ENCODE assay signal across 27 mouse cellular contexts in genomic region chr15:28326985-28327384, GRCm38 (mm10).
DNase-seq lines count a peak whose midpoint lies in the region; ATAC-seq lines count a peak whose summit lies in the region.
"Had no signal": no experiment of that assay in that cellular context is flagged by ENCODE, and none has a peak within 500 bp of the region (broad histone marks: within the 10 kb centered on the region; RNA-seq: fewer than 3 reads in every experiment).

No protein-coding gene starts in this region.

- H3K36me3 ChIP-seq in hindbrain, embryonic 15.5 days: no peaks in the 10 kb centered on the region
- no peaks in the 10 kb centered on the region for H3K36me3 ChIP-seq in hindbrain, embryonic 12.5 days
- no peaks in the 10 kb centered on the region for H3K36me3 ChIP-seq in midbrain, embryonic 12.5 days
- no peaks in the 10 kb centered on the region for H3K36me3 ChIP-seq in midbrain, embryonic 10.5 days
- H3K36me3 ChIP-seq in kidney, embryonic 16.5 days (ENCODE audit: insufficient read depth, low read length): no peaks in the 10 kb centered on the region
- H3K36me3 ChIP-seq: embryonic facial prominence, embryonic 13.5 days; forebrain, embryonic 12.5 days; forebrain, embryonic 15.5 days; G1E; heart, embryonic 13.5 days; intestine, embryonic 15.5 days had no signal

- no peaks in the 10 kb centered on the region for H3K27me3 ChIP-seq in hindbrain, embryonic 15.5 days
- H3K27me3 ChIP-seq in hindbrain, embryonic 12.5 days: no peaks in the 10 kb centered on the region
- H3K27me3 ChIP-seq in midbrain, embryonic 12.5 days: peaks cover 7% of the 10 kb centered on the region; the same call in 1 of the 2 replicates
- H3K27me3 ChIP-seq in midbrain, embryonic 10.5 days (ENCODE audit: low read depth, poor library complexity, severe bottlenecking): no peaks in the 10 kb centered on the region
- H3K27me3 ChIP-seq in kidney, embryonic 16.5 days (ENCODE audit: insufficient read depth, low read length): no peaks in the 10 kb centered on the region
- H3K27me3 ChIP-seq: CH12.LX; embryonic facial prominence, embryonic 13.5 days; forebrain, embryonic 12.5 days; forebrain, embryonic 15.5 days; heart, embryonic 13.5 days; intestine, embryonic 15.5 days had no signal

- DNase-seq in midbrain, embryonic 10.5 days (ENCODE audit: low spot score): no peak
- peak; percentile 32 for DNase-seq in retina, embryonic 14.5 days (ENCODE audit: low spot score)
- DNase-seq in retina, postnatal 1 day: no peak
- DNase-seq: adrenal gland, postnatal 10 days; adrenal gland, postnatal 36 days; B cell, adult 2 months; cerebellum, adult 11 months; cerebellum, adult 2 months; cerebellum, adult 9-11 months; cerebellum, postnatal 25 days; gastrocnemius, postnatal 25 days; heart, adult 18-20 months; heart, postnatal 14 days; heart, postnatal 4 days had no signal

- no peak overlapping the region for H3K4me2 ChIP-seq in hindbrain, embryonic 15.5 days
- no peak overlapping the region for H3K4me2 ChIP-seq in hindbrain, embryonic 12.5 days (replicated peaks)
- no peak overlapping the region for H3K4me2 ChIP-seq in midbrain, embryonic 12.5 days (replicated peaks)
- H3K4me2 ChIP-seq in kidney, embryonic 16.5 days (replicated peaks; ENCODE audit: low read depth, low read length): no peak overlapping the region
- H3K4me2 ChIP-seq: embryonic facial prominence, embryonic 13.5 days; forebrain, embryonic 12.5 days; forebrain, embryonic 15.5 days; heart, embryonic 13.5 days; intestine, embryonic 15.5 days had no signal

- H3K4me1 ChIP-seq in hindbrain, embryonic 15.5 days (replicated peaks): no peaks in the 10 kb centered on the region
- H3K4me1 ChIP-seq in hindbrain, embryonic 12.5 days: no peaks in the 10 kb centered on the region
- H3K4me1 ChIP-seq in midbrain, embryonic 12.5 days: no peaks in the 10 kb centered on the region
- no peaks in the 10 kb centered on the region for H3K4me1 ChIP-seq in midbrain, embryonic 10.5 days
- no peaks in the 10 kb centered on the region for H3K4me1 ChIP-seq in kidney, embryonic 16.5 days (ENCODE audit: insufficient read depth, low read length)
- H3K4me1 ChIP-seq: embryonic facial prominence, embryonic 13.5 days; forebrain, embryonic 12.5 days; forebrain, embryonic 15.5 days; heart, embryonic 13.5 days; intestine, embryonic 15.5 days had no signal

- H3K9me3 ChIP-seq in hindbrain, embryonic 15.5 days: no peaks in the 10 kb centered on the region
- no peaks in the 10 kb centered on the region for H3K9me3 ChIP-seq in hindbrain, embryonic 12.5 days (replicated peaks)
- H3K9me3 ChIP-seq in midbrain, embryonic 12.5 days: no peaks in the 10 kb centered on the region
- H3K9me3 ChIP-seq in midbrain, embryonic 10.5 days (replicated peaks): no peaks in the 10 kb centered on the region
- H3K9me3 ChIP-seq in kidney, embryonic 16.5 days (ENCODE audit: low read length): no peaks in the 10 kb centered on the region
- H3K9me3 ChIP-seq: embryonic facial prominence, embryonic 13.5 days; forebrain, embryonic 12.5 days; forebrain, embryonic 15.5 days; heart, embryonic 13.5 days; intestine, embryonic 15.5 days had no signal

- H3K4me3 ChIP-seq in hindbrain, embryonic 15.5 days: no peak overlapping the region
- H3K4me3 ChIP-seq in hindbrain, embryonic 12.5 days: no peak overlapping the region
- no peak overlapping the region for H3K4me3 ChIP-seq in midbrain, embryonic 12.5 days
- no peak overlapping the region for H3K4me3 ChIP-seq in midbrain, embryonic 10.5 days
- H3K4me3 ChIP-seq in kidney, embryonic 16.5 days (ENCODE audit: low read length): no peak overlapping the region
- H3K4me3 ChIP-seq: embryonic facial prominence, embryonic 13.5 days; erythroblast, embryonic 14.5 days; forebrain, embryonic 12.5 days; forebrain, embryonic 15.5 days; heart, embryonic 13.5 days; intestine, embryonic 15.5 days had no signal

- no peak overlapping the region for H3K9ac ChIP-seq in hindbrain, embryonic 15.5 days
- H3K9ac ChIP-seq in hindbrain, embryonic 12.5 days: no peak overlapping the region
- no peak overlapping the region for H3K9ac ChIP-seq in midbrain, embryonic 12.5 days (replicated peaks)
- no peak overlapping the region for H3K9ac ChIP-seq in kidney, embryonic 16.5 days (replicated peaks; ENCODE audit: low read length)
- H3K9ac ChIP-seq: embryonic facial prominence, embryonic 13.5 days; forebrain, embryonic 12.5 days; forebrain, embryonic 15.5 days; heart, embryonic 13.5 days; intestine, embryonic 15.5 days had no signal

- no peak overlapping the region for H3K27ac ChIP-seq in hindbrain, embryonic 15.5 days (replicated peaks)
- no peak overlapping the region for H3K27ac ChIP-seq in hindbrain, embryonic 12.5 days
- no peak overlapping the region for H3K27ac ChIP-seq in midbrain, embryonic 12.5 days (replicated peaks)
- no peak overlapping the region for H3K27ac ChIP-seq in midbrain, embryonic 10.5 days (replicated peaks)
- no peak overlapping the region for H3K27ac ChIP-seq in kidney, embryonic 16.5 days (ENCODE audit: low read length)
- H3K27ac ChIP-seq: embryonic facial prominence, embryonic 13.5 days; forebrain, embryonic 12.5 days; forebrain, embryonic 15.5 days; heart, embryonic 13.5 days; intestine, embryonic 15.5 days had no signal

- ATAC-seq in hindbrain, embryonic 15.5 days (ENCODE audit: low FRiP score, low read depth): 0 out of 2 replicates have a peak, but pooled peaks have one; percentile 56
- ATAC-seq in hindbrain, embryonic 12.5 days (ENCODE audit: low FRiP score): no peak
- peak; percentile 38; the same call in 1 of the 2 replicates for ATAC-seq in midbrain, embryonic 12.5 days (ENCODE audit: low FRiP score, low read depth)
- no peak for ATAC-seq in kidney, embryonic 16.5 days (ENCODE audit: low FRiP score, low TSS enrichment)
- ATAC-seq: forebrain, embryonic 15.5 days; intestine, embryonic 15.5 days; Patski had no signal

- 33% methylated on average over 7 of the region's 7 CpGs for WGBS in hindbrain, embryonic 15.5 days
- 48% methylated on average over 7 of the region's 7 CpGs for WGBS in hindbrain, embryonic 12.5 days
- 50% methylated on average over 7 of the region's 7 CpGs for WGBS in midbrain, embryonic 12.5 days
- WGBS in midbrain, embryonic 10.5 days: 63% methylated on average over 7 of the region's 7 CpGs
- WGBS in kidney, embryonic 16.5 days: 72% methylated on average over 7 of the region's 7 CpGs

Comparison
In these comparisons a context has a peak if more than half of its experiments do, and no peak if none do; other contexts are left out.
1. ATAC-seq: peak in hindbrain, embryonic 15.5 days (single experiment) and midbrain, embryonic 12.5 days (single experiment); none in hindbrain, embryonic 12.5 days (single experiment) and kidney, embryonic 16.5 days (single experiment).